Mouse (Mus musculus) yolk sac, embryonic 10.5 days (tissue): ENCODE measurements around the gene Exosc2.

Experiments used
- DNase-seq: peaks from one replicate; pipeline ENCODE4 v3.0.0-alpha.2; 2017; ENCODE audit warnings: low spot score

Gene Exosc2

DNA sequence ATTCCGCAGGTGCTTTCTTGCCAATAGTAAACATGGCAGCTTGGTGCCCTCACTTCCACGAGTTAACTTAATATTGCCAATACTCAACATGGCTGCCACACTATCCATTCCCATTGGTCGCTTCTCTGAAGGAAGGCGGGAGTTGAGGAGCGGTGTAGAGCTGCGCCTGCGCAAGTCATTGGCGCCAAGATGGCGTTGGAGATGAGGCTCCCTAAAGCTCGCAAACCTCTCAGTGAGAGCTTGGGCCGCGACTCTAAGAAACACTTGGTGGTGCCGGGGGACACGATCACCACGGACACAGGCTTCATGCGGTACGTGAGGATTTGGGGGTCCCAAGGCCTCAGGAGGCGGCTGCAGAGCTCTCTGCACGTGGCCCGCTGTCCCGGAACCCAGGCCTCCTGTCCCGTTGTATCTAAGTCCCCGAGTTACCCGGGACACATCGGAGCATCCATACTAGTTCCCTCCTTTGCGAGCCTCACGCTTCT lies at the start of gene Exosc2:
Exosc2 (plus strand) TSS at position 165 of the 485 bp plus-strand sequence.
- peak; percentile 92 for DNase-seq

DNA sequence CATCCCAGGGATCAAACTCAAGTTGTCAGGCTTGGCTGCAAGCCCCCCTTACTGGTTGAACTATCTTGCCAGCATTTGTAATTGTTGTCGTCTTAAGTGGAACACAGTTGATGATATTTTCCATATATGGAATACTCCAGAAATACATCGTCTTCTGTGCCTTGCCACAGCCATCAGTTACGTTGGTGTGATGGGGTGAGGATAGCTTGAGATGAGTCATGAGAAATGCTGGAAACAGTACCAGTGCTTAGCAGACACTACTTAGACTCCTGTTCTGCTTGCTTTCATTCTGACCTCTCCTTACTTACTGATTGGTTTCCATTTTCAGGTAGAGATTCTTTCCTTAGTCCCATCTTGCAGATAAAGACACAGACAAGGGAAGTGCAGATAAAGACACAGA lies 37.0 kb upstream of the Exosc2 start:
- DNase-seq = no peak

DNA sequence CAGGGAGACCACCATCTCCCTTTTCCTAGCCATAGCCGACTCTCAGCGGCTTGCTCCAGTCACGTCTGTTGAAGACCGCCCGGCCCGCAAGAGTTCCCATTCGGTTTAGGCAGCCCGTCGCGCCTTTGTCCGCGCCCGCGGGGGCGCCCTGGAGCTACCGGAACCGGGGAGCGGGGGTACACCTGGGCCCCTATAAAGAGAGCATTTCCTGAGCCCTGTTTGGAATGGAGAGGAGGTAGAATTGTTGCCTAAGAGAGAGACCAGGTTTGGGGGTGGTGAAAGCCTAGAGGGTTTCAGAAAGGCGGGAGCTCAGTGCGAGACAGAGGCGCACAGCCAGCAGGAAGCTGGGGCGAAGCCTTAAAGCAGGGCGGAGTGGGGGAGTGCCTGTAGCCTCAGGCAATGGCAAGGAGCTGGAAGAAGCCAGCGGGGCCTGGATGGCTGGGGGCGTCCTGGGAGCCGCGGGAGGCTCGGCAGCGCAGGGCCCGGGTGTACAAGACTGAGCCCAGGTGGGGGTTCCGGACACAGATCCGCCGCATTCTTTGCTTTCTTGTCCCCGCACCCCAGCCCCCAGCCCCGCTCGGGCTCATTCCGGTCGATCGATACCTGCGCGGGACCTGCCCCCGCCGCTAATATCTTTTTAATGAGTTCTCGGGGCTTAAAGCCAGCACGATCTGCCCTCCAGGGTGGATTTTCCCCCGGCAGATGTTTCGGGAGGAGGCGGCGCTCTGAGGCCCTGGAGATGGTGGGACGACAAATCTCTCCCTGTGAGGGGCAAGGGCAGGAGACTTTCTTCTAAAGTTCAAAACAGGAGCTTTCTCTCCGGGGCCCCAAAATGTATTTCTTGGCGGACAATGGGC lies 35.0 kb upstream of the Exosc2 start:
- DNase-seq = no peak

DNA sequence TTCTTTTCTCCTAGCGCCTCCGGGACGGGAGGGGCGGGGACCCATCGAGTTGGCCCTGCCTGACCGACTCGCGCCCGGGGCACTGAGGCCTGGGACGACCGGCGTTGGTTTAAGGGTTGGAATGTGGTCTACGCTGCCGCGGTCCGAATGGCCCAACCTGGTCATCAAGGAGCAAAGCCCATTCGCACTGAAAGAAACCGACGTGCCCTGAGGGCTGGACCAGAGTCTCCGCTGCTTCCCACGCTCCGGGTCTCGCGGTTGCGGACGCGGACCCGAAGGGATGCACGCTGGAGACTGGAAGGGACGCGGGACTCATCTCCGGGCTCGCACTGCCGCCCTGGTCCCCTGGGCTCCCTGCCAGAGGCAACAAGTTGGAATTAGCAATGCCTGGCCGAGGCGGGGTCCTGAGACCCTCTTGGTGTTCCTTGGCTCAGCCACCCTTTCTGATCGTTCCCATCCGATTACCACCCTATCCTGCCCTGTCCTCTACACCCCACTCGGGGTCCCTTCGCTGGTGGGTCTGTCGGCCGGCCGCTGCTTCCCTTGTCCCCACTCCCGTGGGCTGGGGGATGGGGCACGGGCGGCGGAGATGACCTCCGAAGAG lies 34.3 kb upstream of the Exosc2 start:
- no peak for DNase-seq

DNA sequence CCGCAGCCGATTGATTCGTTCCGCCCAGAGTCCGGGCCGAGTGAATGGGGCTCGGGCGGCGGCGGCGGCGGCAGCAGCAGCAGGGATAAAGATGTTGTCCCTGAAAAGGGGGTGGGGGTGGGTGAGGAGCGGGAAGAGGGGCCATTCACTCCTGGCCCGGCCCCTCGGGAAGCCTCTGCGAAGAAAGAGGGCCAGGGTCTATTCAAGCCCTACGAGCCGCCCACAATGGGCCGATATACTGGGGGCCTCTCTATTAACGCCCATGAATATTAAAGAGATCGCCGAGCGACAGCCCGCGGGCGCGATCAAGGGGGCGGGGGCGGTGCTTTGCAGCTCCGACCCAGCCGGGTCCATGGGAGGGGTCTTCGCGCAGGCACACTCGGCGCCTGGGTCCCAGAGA lies 33.8 kb upstream of the Exosc2 start:
- DNase-seq = no peak

DNA sequence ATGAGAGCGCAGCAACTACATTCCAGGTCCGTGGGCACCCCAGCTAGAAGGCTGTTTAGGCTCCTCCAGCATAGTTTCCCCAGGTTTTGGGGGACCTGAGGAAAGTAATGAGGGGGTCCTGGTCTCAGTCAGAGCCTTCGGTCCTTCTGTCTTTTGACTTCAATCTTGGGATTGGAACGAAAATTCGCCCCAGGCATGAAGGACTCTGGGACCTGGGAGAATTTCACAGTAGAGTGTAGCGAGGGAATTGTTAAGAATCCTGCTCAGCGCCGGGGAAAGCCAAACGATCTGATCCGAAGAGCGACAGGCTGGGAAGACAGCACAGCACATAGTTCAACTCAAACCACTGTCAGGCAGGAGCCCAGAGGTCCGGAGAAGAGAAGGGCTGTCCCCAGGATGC lies 33.2 kb upstream of the Exosc2 start:
- no peak for DNase-seq

DNA sequence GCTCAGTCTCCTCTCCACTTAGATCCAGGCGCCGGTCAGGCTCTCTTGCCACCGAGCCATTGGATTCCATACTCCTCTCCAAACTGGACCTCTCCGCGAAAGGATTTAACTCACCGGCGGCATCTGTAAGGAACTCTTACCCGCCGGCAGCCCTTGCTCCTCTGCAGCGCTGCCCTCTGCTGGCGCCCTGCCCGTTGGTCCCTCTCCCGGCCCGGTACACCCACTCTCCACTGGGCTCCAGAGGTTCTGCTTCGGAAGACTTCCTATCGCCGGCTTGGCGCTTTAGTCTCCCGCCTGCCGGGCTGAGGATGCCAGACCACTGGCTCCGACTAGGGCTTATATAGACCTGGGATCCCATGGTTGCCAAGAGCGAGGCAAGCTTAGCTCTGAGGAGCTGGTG lies 32.7 kb upstream of the Exosc2 start:
- no peak for DNase-seq

DNA sequence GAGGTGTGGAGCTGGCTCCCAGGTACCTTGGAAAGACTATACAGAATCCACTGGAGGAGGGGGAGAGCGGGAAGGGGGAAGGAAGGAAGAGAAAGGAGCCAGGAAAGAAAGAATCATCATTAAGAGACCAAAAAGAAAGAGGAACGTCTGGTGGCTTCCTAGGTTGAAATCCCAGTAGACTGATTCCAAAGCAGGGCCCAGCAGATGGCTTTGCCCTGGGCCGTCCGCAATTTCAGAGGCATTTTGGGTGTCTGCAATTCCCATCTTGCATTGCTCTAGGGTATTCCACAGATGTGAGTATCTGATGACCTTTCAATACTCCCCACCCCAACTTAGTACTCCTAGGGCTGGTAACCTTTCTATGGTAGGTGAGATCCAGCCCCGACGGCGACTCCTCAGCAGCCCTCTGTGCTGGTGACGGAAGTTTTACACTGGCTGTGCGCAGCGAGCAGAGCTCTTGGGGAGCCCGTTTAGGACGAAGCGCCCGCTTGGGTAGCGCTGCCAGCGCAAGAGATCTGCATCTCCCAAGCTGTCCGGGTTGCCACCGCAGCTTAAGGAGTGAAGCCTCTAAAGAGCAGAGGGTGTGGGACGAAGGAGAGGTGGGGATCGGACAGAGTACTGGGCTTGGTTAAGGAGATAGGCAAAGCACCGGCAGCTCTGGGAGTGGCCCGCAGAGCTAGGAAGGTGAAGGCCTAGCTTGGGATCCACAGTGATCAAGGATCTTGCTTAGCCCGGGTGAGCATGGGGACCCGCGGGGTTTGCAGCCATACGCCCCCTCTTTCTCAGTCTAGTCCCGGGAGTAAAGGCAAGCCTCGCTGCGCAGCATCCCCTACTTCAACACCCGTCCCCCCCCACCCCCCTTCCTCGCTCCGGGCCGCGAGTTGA lies 31.7 kb upstream of the Exosc2 start:
- no peak for DNase-seq

DNA sequence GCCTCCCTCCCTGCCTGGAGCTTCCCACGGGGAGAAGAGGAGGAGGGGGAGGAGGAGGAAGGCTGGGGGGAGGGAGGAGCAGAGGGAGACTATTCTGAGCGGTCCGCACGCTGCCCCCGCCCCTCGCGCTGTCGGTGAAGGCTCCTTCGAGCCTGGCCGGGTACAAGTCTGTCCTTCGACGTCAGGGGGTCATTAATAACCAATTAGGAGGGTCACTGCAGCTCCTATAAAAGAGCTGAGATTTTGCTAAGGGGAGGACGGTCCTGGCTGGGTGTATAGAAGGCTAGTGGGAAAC lies 31.1 kb upstream of the Exosc2 start:
- DNase-seq = no peak

DNA sequence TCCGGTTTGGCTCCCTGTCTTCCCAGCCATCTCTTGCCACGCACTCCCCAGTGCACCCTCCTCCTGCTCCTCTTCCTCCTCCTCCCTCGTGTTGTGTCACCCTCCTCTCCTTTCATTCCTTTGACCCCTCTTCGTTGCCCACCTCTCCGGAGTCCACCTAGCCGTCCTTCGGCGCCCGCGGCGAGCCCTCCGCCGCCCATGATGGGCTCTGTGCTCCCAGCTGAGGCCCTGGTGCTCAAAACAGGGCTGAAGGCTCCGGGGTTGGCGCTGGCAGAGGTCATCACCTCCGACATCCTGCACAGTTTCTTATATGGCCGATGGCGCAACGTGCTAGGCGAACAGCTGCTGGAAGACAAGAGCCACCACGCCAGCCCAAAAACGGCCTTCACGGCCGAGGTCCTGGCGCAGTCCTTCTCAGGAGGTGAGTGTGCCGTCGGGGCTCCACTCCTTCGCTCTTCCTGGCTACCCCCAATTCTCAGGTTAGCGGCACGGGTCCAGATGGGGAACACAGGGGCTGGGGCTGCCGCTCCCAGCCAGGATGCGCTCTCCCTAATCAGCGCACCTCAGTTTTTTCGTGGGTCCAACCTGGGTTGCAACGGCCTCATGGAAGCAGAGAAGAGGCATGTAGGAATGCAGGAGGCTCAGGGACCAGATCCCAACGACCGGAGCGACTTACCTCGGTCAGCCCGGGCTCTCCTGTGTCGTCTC lies 30.5 kb upstream of the Exosc2 start, which contains the start of gene Prdm12:
Prdm12 (plus strand) TSS at position 137 of the 708 bp plus-strand sequence.
- DNase-seq = no peak

DNA sequence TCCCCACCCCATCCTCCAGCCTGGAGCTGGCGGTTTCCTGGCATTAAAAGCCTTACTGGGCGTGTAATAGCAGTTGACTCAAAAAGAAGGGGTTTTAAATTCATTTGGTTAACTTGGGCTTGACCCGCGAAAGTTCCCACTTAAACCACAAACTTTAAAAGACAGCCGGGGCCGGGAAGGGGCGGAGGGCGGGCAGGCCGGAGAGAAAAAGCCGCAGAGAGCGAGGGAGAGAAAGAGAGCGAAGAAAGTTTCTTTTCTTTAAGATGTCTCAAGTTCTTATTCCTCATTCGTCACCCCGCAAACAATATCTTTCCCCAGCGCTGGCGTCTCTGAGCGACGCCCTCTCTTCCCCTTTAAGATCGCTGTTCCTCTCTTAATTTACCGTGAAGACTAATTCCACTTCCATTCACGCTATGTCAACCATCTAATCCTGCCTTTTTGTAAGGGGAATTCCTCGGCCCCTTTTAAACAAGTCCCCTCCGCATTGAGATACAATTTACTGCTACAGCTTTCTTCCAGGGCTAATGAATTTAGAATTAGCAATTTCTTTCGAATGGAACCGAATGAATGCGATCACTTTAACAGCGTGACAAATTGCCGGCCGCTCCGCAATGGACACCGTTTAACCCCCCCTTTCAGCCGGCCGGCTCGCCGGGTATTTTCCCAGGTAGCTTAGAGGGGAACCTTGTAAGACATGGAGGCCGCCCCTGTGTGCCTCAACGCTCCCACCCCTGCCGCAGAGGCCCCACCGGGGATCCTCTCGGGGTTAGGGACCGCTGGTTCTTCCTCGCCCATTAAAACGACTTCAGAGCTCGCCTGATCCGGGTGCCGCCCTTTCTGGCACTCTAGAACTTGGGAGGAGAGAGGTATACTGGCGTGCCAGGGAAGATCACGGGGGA lies 29.7 kb upstream of the Exosc2 start:
- DNase-seq = no peak

DNA sequence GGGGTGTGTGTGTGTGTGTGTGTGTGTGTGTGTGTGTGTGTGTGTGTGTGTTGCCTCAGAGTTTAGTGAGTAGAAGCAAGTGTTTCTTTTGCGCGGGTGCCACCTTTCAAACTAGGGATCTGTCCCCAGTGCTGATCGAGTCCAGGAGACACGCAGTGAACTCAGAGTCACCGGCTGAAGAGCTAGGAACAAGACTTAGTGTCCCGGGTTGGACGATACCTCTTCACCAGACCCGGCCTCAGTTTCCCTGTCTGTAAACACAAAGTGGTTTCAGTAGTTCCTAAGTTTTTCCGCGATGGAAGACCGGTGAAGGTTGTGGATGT lies 29.0 kb upstream of the Exosc2 start:
- DNase-seq = no peak

DNA sequence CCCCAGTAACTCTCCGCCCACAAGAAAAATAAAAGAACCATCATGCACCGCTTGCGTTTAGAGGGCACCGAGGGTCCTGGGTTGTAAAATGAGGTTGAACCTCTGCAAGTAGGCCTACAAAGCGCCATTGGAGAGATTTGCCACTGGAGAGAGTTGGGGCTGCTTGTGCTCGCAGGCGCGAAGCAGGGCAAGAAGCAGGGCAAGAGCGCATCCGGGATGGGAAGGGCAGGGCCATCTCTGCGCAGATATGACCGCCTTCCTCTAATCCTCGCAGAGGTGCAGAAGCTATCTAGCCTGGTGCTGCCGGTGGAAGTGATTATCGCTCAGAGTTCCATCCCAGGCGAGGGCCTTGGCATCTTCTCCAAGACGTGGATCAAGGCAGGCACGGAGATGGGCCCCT lies 28.6 kb upstream of the Exosc2 start:
- DNase-seq = no peak

DNA sequence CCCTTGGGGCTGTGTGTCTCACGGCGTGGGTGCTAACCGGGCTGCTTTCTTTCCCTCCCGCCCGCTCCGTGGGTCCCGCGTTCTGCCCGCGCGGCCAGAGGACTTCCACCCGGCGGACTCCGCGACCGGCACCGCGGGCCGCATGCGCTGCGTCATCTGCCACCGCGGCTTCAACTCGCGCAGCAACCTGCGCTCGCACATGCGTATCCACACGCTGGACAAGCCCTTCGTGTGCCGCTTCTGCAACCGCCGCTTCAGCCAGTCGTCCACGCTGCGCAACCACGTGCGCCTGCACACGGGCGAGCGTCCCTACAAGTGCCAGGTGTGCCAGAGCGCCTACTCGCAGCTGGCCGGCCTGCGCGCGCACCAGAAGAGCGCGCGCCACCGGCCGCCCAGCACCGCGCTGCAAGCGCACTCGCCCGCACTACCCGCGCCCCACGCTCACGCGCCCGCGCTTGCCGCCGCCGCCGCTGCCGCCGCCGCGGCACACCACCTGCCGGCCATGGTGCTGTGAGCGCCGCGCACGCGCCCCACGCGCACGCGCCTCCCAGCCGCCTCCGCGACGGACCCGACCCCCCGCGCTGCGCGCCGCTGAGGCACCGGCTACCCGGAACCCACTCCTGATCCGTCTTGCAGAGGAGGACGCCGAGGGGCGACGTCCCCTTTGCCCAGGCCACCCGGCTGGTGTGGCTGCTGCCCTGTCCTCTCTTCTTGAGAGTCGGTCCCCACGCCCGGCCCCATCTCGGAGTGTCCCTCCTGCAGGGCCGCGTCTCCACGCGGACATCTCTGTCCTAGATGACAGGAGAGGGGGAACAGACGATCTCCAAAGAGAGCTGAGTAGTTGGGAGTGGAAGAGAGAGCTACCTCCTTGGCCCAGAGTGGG lies 16.3 kb upstream of the Exosc2 start:
- no peak for DNase-seq

DNA sequence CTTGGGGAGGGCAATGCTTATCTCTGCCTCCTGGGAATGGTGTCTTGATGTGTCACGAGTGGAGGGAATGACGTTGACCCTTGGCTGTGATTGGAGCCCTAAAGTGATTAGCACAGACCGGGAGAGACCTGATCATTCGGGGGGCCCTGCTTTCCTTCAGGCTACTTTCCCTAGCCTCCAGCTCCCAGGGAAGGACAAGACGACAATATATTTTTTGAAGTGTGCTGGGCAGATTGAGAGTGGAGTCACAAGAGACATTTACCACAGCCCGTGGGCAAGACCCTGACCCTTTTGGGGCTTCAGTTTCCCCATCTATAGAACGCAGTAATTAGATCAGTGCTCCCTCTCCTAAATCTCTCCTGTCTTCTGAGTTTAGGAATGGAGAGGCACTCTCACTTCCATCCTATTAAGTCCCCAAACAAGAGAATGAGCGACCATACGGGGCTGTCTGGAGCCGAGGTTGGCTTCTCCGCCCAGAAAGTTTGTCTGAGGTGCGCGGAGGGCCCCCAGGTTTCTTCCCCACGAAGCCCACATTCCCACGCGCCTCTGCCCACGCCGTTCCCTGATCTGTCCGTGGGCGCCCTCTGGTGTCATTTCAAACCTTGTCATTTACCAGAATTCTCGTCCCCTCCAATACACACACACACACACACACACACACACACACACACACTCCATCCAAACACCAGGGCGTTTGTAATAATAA lies 15.5 kb upstream of the Exosc2 start:
- no peak for DNase-seq

DNA sequence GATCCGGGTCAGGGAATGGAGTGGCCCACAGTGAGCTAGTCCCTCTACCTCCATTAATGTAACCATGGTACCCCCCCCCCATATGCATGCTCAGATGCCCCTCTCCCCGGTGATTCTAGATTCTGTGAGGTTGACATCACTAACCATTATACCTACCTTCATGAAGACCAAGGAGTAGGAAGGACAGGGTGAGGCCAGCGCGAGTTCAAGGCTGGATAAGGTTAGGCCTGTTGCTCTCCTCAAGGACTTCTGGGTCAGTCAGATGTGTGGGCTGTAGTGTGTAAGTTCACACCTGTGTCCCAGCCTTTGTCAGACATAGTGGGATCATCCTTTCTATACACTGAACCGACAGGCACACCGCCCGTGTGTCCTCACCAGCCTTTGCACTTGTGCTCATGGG lies 14.1 kb upstream of the Exosc2 start:
- no peak for DNase-seq

DNA sequence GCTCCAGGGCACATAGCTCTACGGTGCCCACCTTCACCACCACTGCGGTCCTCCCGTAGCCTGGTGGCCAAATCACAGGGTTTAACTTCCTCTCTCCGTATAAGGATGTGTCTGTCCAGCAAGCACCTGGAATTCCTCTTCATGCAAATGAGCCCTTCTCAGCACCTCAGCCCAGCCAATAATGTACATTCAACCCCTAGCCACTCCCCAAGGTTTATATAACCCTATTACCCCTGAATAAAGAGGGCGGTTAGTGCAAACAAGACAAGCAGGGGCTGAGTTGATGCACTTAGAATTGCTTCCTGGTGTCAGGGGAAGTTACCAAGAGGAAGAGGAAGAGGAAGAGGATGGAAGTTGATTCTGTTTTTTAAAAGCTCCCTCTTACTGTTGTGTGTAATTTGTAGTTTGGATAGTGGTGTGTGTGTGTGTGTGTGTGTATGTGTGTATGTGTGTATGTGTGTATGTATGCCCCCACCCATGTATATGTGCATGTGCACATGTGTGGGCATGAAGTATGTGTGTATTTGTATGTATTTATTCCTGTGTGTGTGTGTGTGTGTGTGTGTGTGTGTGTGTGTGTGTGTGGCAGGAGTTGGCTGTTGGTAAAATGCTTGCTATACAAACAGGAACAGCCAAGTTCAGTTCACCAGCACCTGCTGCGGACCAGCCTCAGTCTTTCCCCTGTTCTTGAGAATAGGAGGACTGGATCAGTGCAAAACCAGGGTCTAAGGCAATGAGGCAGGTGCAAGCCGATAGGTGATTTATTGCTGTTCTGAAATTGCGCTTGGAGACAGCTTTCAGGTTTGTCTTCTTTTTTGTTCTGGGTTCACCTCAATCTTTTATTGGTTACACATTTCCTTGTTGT lies 7.3 kb upstream of the Exosc2 start:
- no peak for DNase-seq

DNA sequence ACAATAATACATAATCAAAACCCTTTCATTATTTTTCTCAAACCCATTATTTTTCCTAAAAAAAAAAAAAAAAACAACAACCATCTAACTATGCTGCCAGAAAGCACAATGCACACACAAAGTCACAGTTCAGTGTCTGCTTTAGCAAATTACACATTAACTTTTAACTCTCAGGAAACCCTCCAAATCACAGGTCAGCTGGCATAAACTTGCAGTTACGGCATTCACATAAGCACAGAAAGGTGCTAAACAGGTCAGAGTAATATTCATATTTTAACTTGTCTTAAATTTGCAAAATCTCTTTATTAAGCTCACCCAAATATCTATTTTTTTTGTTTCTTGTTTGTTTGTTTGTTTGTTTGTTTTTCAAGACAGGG lies 6.7 kb upstream of the Exosc2 start:
- no peak for DNase-seq

DNA sequence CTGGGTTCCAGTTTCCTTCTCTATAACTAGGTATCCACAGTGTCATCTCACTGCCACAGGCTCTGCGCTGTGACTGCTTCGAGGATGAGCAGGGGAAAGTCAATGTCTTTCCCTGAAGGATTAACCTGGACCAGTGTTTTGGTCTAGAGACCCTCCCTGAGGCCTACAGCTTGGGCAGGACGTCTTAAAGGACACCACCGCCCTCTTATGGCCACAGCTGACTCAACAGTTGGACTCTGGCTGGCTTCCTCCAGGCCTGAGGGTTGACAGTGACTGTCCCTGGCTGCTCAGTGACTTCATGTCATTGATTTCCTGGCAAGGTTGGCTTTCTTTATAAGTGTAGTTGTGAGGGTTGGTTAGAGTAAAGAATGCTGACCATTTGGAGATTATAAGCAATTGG lies 3.2 kb upstream of the Exosc2 start:
- DNase-seq = no peak
